Mouse (Mus musculus) olfactory bulb, adult 2 months (tissue): ENCODE measurements around the gene Frmd5.

Experiments used
- CTCF ChIP-seq: fragments of 200-500 bp; IDR thresholded peaks from 2 replicates; pipeline ENCODE4 v1.5.1; 2012; ENCODE audit warnings: low read depth, mild to moderate bottlenecking, low read length, moderate library complexity; ENCODE audit not compliant: insufficient read depth
- POLR2A ChIP-seq: fragments of 200-500 bp; IDR thresholded peaks from 2 replicates; pipeline ENCODE4 v1.6.1; 2012; ENCODE audit warnings: mild to moderate bottlenecking, low read depth, low read length, moderate library complexity; ENCODE audit not compliant: insufficient read depth

- TF ChIP-seq CTCF (no peak), POLR2A (no peak)
These were observed 210.3 kb downstream of the Frmd5 start for GRCm38 (mm10) chr2:121596621-121597020.
